Mouse (Mus musculus): ENCODE measurements around the gene Cdh12. TPM values are rescaled to one million over a fixed set of nuclear protein-coding genes. Genes with fewer than 3 reads are reported as not detected.

Gene Cdh12
- polyA plus RNA-seq, 1 experiment from 2014 or later, result 0.65 TPM

DNA sequence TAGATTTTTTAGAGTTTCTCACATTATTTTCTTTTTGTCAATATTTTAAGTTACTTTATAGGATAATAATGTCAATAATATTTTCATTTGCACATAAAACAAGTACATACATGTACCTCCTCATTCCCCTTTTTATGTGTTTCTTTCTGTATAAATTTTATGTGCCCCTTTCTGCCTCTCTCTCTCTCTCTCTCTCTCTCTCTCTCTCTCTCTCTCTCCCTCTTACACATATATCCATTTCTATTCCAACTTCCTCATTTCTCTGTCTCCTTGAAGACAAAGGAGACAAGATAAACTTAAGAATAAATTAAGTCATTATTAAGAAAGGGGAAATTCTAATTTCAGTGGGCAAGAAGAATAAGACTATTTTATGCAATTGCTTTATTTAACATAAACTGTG, 324.4 kb downstream of the Cdh12 start:
- H3K9ac ChIP-seq, result no peak overlapping the region
- no peaks in the 10 kb centered on the region for H3K9me3 ChIP-seq
- H3K4me2 ChIP-seq (replicated peaks), result no peak overlapping the region
- H3K36me3 ChIP-seq, result no peaks in the 10 kb centered on the region
- no peaks in the 10 kb centered on the region for H3K27me3 ChIP-seq (replicated peaks)
- H3K27ac ChIP-seq, result no peak overlapping the region
- H3K4me3 ChIP-seq (replicated peaks), result no peak overlapping the region
- no peaks in the 10 kb centered on the region for H3K4me1 ChIP-seq (replicated peaks)
- ATAC-seq, result no peak

DNA sequence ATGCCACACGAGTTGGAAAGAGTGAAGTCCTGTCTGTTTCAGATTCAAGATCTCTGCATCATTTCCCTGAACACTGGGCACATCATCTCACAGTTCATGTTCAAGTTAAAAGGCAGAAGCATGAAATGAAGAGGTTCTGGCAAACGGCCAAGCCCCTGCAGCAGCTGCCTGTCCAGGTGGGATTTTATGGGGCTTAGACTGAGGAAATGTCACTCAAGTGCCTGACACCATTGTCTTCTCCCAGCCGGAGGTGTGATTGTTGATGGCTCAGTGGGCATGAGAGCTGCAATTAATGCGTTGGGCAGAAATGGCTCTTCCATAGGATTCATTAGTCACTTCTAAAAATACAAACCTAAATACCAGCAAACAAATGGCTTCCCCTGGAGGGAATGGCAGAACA, 347.9 kb downstream of the Cdh12 start:
- no peaks in the 10 kb centered on the region for H3K36me3 ChIP-seq
- H3K27ac ChIP-seq, result no peak overlapping the region
- no peak overlapping the region for H3K4me2 ChIP-seq (replicated peaks)
- H3K9ac ChIP-seq, result no peak overlapping the region
- 52% methylated on average over 4 of the region's 4 CpGs for whole genome bisulfite sequencing
- H3K4me1 ChIP-seq (replicated peaks), result no peaks in the 10 kb centered on the region
- no peak for ATAC-seq
- no peak overlapping the region for H3K4me3 ChIP-seq (replicated peaks)
- no peaks in the 10 kb centered on the region for H3K9me3 ChIP-seq
- H3K27me3 ChIP-seq (replicated peaks), result no peaks in the 10 kb centered on the region

GRCm38 (mm10) chr15:20798541-20798940, 349.5 kb downstream of the Cdh12 start:
- no peak overlapping the region for H3K4me3 ChIP-seq (replicated peaks)
- H3K36me3 ChIP-seq, result no peaks in the 10 kb centered on the region
- no peak overlapping the region for H3K27ac ChIP-seq
- WGBS, result 92% methylated on average over 2 of the region's 2 CpGs
- no peaks in the 10 kb centered on the region for H3K9me3 ChIP-seq
- no peak for ATAC-seq
- no peaks in the 10 kb centered on the region for H3K4me1 ChIP-seq (replicated peaks)
- no peak overlapping the region for H3K9ac ChIP-seq
- no peaks in the 10 kb centered on the region for H3K27me3 ChIP-seq (replicated peaks)
- no peak overlapping the region for H3K4me2 ChIP-seq (replicated peaks)

DNA sequence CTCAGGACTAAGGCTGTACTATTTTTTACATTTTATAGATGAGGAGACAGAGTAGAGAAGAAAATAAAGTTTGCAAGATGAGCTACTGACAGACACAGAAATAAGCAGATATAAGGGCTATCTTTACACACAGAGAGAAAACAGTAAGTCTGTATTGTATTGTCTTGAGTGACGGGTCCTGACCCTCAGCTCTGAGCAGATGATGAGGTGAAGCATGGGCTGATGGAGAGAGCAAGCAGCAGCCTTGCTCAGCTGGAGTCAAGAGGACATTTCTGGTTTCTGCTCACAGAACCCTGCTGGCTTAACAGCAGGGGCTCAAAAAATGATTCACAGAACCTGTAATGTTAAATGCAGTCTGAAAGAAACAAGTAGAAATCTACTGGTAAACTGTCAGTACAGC, 386.8 kb downstream of the Cdh12 start:
- H3K4me2 ChIP-seq (replicated peaks), result no peak overlapping the region
- 67% methylated on average over 1 of the region's 1 CpGs for WGBS
- no peak for ATAC-seq
- H3K27ac ChIP-seq, result no peak overlapping the region
- H3K9me3 ChIP-seq, result no peaks in the 10 kb centered on the region
- no peaks in the 10 kb centered on the region for H3K36me3 ChIP-seq
- H3K9ac ChIP-seq, result no peak overlapping the region
- no peaks in the 10 kb centered on the region for H3K4me1 ChIP-seq (replicated peaks)
- no peak overlapping the region for H3K4me3 ChIP-seq (replicated peaks)
- H3K27me3 ChIP-seq (replicated peaks), result no peaks in the 10 kb centered on the region

DNA sequence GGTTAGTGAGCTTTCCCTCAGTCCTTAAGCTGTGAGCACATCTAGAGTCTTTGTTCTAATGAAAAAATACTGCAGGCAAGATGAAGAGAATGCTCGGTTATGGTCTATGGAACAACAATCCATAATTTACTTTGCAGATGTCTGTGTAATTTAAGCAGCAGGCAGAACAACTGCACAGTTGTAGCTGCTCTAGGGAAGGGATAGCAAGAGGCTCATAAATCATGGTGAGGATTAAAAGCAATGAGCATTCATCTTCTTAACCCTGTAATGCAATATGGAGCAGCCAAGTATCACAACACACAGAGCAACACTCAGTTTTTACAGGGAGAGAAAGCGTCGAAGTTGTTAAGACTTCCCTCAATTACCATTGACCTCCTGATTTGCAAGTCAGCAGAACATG, 387.9 kb downstream of the Cdh12 start:
- Histone ChIP-seq H3K9ac (no peak overlapping the region), H3K4me3 (replicated peaks) (no peak overlapping the region), H3K9me3 (no peaks in the 10 kb centered on the region), H3K4me2 (replicated peaks) (no peak overlapping the region), H3K4me1 (replicated peaks) (no peaks in the 10 kb centered on the region), H3K36me3 (no peaks in the 10 kb centered on the region), H3K27ac (no peak overlapping the region), H3K27me3 (replicated peaks) (no peaks in the 10 kb centered on the region)
- ATAC-seq, result peak; percentile 34; the same call in 1 of the 2 replicates
- 50% methylated on average over 3 of the region's 3 CpGs for WGBS

- no peak for ATAC-seq
- no peaks in the 10 kb centered on the region for H3K4me1 ChIP-seq (replicated peaks)
- WGBS, result 91% methylated on average over 5 of the region's 5 CpGs
Measured at GRCm38 (mm10) chr15:20841479-20841878, 392.4 kb downstream of the Cdh12 start.

GRCm38 (mm10) chr15:20863076-20863475, 414.0 kb downstream of the Cdh12 start:
- no peak overlapping the region for H3K9ac ChIP-seq
- H3K27me3 ChIP-seq (replicated peaks), result no peaks in the 10 kb centered on the region
- H3K4me1 ChIP-seq (replicated peaks), result no peaks in the 10 kb centered on the region
- H3K27ac ChIP-seq, result no peak overlapping the region
- 45% methylated on average over 2 of the region's 2 CpGs for whole genome bisulfite sequencing
- no peak for ATAC-seq
- no peak overlapping the region for H3K4me2 ChIP-seq (replicated peaks)
- H3K9me3 ChIP-seq, result no peaks in the 10 kb centered on the region
- no peaks in the 10 kb centered on the region for H3K36me3 ChIP-seq
- H3K4me3 ChIP-seq (replicated peaks), result no peak overlapping the region

More at GRCm38 (mm10) chr15:20841479-20841878, 392.4 kb downstream of the Cdh12 start:
- no peak overlapping the region for H3K9ac ChIP-seq
- no peak overlapping the region for H3K4me3 ChIP-seq (replicated peaks)
- no peak overlapping the region for H3K27ac ChIP-seq
- H3K4me2 ChIP-seq (replicated peaks), result no peak overlapping the region
- no peaks in the 10 kb centered on the region for H3K9me3 ChIP-seq
- H3K36me3 ChIP-seq, result no peaks in the 10 kb centered on the region
- H3K27me3 ChIP-seq (replicated peaks), result no peaks in the 10 kb centered on the region

GRCm38 (mm10) chr15:20872518-20872917, 423.5 kb downstream of the Cdh12 start:
- no peak overlapping the region for H3K4me2 ChIP-seq (replicated peaks)
- H3K4me3 ChIP-seq (replicated peaks), result no peak overlapping the region
- H3K27ac ChIP-seq, result no peak overlapping the region
- 81% methylated on average over 1 of the region's 1 CpGs for WGBS
- H3K36me3 ChIP-seq, result no peaks in the 10 kb centered on the region
- no peak for ATAC-seq
- H3K4me1 ChIP-seq (replicated peaks), result no peaks in the 10 kb centered on the region
- H3K27me3 ChIP-seq (replicated peaks), result no peaks in the 10 kb centered on the region
- no peaks in the 10 kb centered on the region for H3K9me3 ChIP-seq
- no peak overlapping the region for H3K9ac ChIP-seq

GRCm38 (mm10) chr15:20876993-20877392, 427.9 kb downstream of the Cdh12 start:
- WGBS, result 86% methylated on average over 2 of the region's 2 CpGs
- Histone ChIP-seq H3K9ac (no peak overlapping the region), H3K36me3 (no peaks in the 10 kb centered on the region), H3K9me3 (no peaks in the 10 kb centered on the region), H3K4me2 (replicated peaks) (no peak overlapping the region), H3K27me3 (replicated peaks) (no peaks in the 10 kb centered on the region), H3K27ac (no peak overlapping the region), H3K4me3 (replicated peaks) (no peak overlapping the region), H3K4me1 (replicated peaks) (no peaks in the 10 kb centered on the region)
- ATAC-seq, result no peak

GRCm38 (mm10) chr15:20893471-20893870, 444.4 kb downstream of the Cdh12 start:
- H3K9me3 ChIP-seq, result no peaks in the 10 kb centered on the region
- no peak overlapping the region for H3K4me2 ChIP-seq (replicated peaks)
- no peaks in the 10 kb centered on the region for H3K27me3 ChIP-seq (replicated peaks)
- H3K9ac ChIP-seq, result no peak overlapping the region
- H3K27ac ChIP-seq, result no peak overlapping the region
- 83% methylated on average over 3 of the region's 3 CpGs for WGBS
- H3K4me3 ChIP-seq (replicated peaks), result no peak overlapping the region
- no peaks in the 10 kb centered on the region for H3K4me1 ChIP-seq (replicated peaks)
- no peaks in the 10 kb centered on the region for H3K36me3 ChIP-seq
- ATAC-seq, result no peak

GRCm38 (mm10) chr15:20902568-20902967, 453.5 kb downstream of the Cdh12 start:
- Histone ChIP-seq H3K27ac (no peak overlapping the region), H3K4me3 (replicated peaks) (no peak overlapping the region), H3K4me2 (replicated peaks) (no peak overlapping the region), H3K9me3 (no peaks in the 10 kb centered on the region), H3K4me1 (replicated peaks) (no peaks in the 10 kb centered on the region), H3K9ac (no peak overlapping the region), H3K27me3 (replicated peaks) (no peaks in the 10 kb centered on the region), H3K36me3 (no peaks in the 10 kb centered on the region)
- 42% methylated on average over 3 of the region's 3 CpGs for WGBS
- no peak for ATAC-seq

- Histone ChIP-seq H3K9ac (no peak overlapping the region), H3K4me3 (replicated peaks) (no peak overlapping the region), H3K9me3 (no peaks in the 10 kb centered on the region), H3K4me2 (replicated peaks) (no peak overlapping the region), H3K36me3 (no peaks in the 10 kb centered on the region), H3K27ac (no peak overlapping the region), H3K27me3 (replicated peaks) (no peaks in the 10 kb centered on the region), H3K4me1 (replicated peaks) (no peaks in the 10 kb centered on the region)
- ATAC-seq, result no peak
Measured at GRCm38 (mm10) chr15:20928221-20928620, 479.2 kb downstream of the Cdh12 start.

- Histone ChIP-seq H3K27me3 (replicated peaks) (no peaks in the 10 kb centered on the region), H3K36me3 (no peaks in the 10 kb centered on the region), H3K4me3 (replicated peaks) (no peak overlapping the region), H3K4me2 (replicated peaks) (no peak overlapping the region), H3K4me1 (replicated peaks) (no peaks in the 10 kb centered on the region), H3K9ac (no peak overlapping the region), H3K27ac (no peak overlapping the region), H3K9me3 (no peaks in the 10 kb centered on the region)
- ATAC-seq, result no peak
Measured at GRCm38 (mm10) chr15:20944000-20944399, 494.9 kb downstream of the Cdh12 start.

GRCm38 (mm10) chr15:20967463-20967862, 518.4 kb downstream of the Cdh12 start:
- no peaks in the 10 kb centered on the region for H3K27me3 ChIP-seq (replicated peaks)
- H3K4me2 ChIP-seq (replicated peaks), result no peak overlapping the region
- no peaks in the 10 kb centered on the region for H3K9me3 ChIP-seq
- H3K9ac ChIP-seq, result no peak overlapping the region
- 52% methylated on average over 2 of the region's 2 CpGs for WGBS
- no peak overlapping the region for H3K27ac ChIP-seq
- ATAC-seq, result no peak
- no peak overlapping the region for H3K4me3 ChIP-seq (replicated peaks)
- no peaks in the 10 kb centered on the region for H3K4me1 ChIP-seq (replicated peaks)
- no peaks in the 10 kb centered on the region for H3K36me3 ChIP-seq

All from intestine, embryonic 15.5 days (tissue).